Mouse (Mus musculus): ENCODE measurements around the gene Cpb2.

DNA sequence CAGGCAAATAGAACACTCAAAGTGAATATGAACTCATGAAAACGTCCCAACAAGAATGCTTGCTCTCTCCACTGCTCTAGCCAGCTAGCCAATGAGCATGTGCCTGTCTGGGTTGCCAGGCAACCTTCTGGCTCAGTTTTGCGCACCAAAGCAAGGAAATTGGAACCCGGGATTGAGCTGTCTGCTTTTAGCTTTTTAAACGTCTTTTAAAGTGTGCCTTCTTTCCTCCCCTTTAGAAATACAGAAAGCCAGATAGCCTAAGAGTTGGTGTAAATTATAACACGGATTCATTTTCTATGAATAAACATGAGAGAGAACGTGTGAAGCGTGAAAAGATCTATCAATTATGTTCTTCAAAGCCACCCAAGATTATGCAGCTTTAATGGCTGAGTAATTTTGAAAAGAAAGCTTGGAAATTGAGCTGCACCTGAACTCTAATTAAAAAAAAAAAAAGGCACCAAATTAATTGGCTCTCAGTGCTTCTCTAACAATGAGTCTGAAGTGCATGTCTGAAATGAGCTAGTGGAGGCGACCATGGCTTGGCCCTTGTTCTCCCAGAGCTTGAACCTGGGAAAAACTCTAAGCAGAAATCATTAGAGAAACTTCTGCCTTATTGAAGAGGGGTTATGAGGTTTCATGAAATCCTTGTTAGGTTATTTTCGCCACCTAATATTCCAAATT, 6.0 kb upstream of the Cpb2 start:
- TF ChIP-seq CTCF (IDR thresholded peaks at IDR 0.05; ENCODE audit: low read depth) (no peak), EP300 (IDR thresholded peaks at IDR 0.05; ENCODE audit: low read depth) (no peak)

Measured in heart, postnatal 0 days (tissue).